Mouse (Mus musculus) brown adipose tissue, adult 24 weeks (tissue): Measurements from ENCODE around the gene Pabpn1. TPM values are rescaled to one million over a fixed set of nuclear protein-coding genes. Genes with fewer than 3 reads are reported as not detected.
"Not testable (repeated sequence)": the region's sequence is repeated elsewhere in the genome, so short reads cannot be mapped to it uniquely, and the experiment has no call there.

ENCODE experiments used
- H3K27ac ChIP-seq: fragments of 200-500 bp; replicated peaks from 2 replicates; pipeline ENCODE4 v1.5.1; 2012; ENCODE audit warnings: low read depth, mild to moderate bottlenecking, low read length
- H3K4me1 ChIP-seq: fragments of 200-500 bp; 2 replicates; pipeline ENCODE4 v1.6.1; 2012; ENCODE audit warnings: low read length, mixed read lengths; ENCODE audit not compliant: control insufficient read depth, insufficient read depth, insufficient read length
- H3K4me3 ChIP-seq: fragments of 200-500 bp; 2 replicates; pipeline ENCODE4 v1.5.1; 2012; ENCODE audit warnings: low read depth, mild to moderate bottlenecking, low read length, moderate library complexity; ENCODE audit not compliant: insufficient read depth
- polyA plus RNA-seq: library from polyadenylated mRNA; stranded (reverse); fragments of >200 nt; gene quantifications from 2 replicates; pipeline ENCODE4 v1.2.4, GENCODE M21; 2012; ENCODE audit not compliant: missing spikeins, insufficient read depth, insufficient read length

Pabpn1 gene
- polyA plus RNA-seq, 1 experiment: 89.7 TPM

- Histone ChIP-seq H3K4me3 (no peak overlapping the region), H3K27ac (no peak overlapping the region)
Measured at GRCm38 (mm10) chr14:54938431-54939219, 46.3 kb downstream of the Pabpn1 start.

GRCm38 (mm10) chr14:54939434-54940175 is 47.3 kb downstream of the Pabpn1 start:
- no peaks in the 10 kb centered on the region for H3K4me1 ChIP-seq
- H3K27ac ChIP-seq: no peak overlapping the region
- H3K4me3 ChIP-seq: no peak overlapping the region

More at GRCm38 (mm10) chr14:54938431-54939219, 46.3 kb downstream of the Pabpn1 start:
- no peaks in the 10 kb centered on the region for H3K4me1 ChIP-seq

DNA sequence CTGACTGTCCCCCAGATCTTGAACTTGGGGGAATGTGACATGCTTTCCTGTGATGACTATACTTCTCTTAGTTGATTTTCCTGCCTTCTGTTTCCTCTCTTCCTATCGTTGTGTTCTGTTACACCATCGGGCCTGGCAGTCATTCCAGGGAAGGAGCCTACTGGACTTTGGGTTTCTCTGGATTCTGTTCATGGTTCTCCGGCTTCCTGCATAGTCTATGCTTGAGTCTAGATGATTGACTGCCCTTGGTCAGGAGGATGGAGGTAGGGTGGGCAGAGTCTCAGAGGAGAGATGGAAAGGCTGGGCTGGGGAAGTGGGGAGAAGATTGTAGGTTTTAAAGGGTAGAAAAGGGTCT is 47.9 kb downstream of the Pabpn1 start:
- H3K4me1 ChIP-seq: no peaks in the 10 kb centered on the region
- no peak overlapping the region for H3K27ac ChIP-seq
- H3K4me3 ChIP-seq: no peak overlapping the region

- Histone ChIP-seq H3K4me3 (no peak overlapping the region), H3K4me1 (no peaks in the 10 kb centered on the region), H3K27ac (no peak overlapping the region)
Measured at GRCm38 (mm10) chr14:54941024-54941978, 49.0 kb downstream of the Pabpn1 start.

DNA sequence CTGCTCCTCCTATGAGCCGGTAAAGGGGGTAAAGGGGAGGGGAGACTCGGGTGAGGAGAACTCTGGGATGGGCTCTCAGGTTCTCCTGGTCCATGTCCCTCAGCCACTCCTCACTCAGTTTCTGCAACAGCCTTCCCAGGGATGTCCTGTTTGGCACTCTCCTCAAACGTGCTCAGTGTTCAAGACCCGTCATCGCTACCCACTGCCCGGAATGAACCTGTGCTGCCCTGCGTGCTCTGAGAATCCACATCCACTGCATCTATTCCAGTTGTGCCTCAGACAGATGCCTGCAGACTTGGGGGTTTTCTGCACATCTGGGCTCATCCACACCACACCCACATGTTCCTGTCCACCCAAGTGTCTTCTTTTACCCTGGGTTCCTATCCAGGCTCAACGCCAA is 50.2 kb downstream of the Pabpn1 start:
- Histone ChIP-seq H3K27ac (no peak overlapping the region), H3K4me1 (no peaks in the 10 kb centered on the region), H3K4me3 (no peak overlapping the region)

DNA sequence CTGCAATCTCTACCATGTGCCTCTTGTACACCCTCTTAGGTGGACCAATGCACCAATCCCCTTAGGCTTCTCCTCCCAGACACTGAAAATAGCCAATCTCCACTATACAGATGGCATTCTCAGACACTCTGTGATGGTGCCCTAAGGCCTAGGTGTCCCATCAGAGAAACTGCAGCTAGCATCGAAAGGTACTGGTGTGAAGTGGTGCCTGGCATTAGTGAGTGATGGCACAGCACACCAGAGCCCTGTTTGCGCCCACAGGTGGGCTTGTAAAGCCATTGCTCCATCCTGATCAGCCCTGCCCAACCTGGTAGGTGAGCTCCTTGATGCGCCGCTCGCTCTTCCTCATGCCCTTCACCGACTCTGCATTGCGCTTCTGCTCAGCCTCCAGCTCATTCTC is 51.7 kb downstream of the Pabpn1 start:
- Histone ChIP-seq H3K27ac (no peak overlapping the region), H3K4me1 (no peaks in the 10 kb centered on the region), H3K4me3 (no peak overlapping the region)

GRCm38 (mm10) chr14:54944939-54945338 is 52.6 kb downstream of the Pabpn1 start:
- Histone ChIP-seq H3K4me1 (no peaks in the 10 kb centered on the region), H3K4me3 (no peak overlapping the region), H3K27ac (no peak overlapping the region)

DNA sequence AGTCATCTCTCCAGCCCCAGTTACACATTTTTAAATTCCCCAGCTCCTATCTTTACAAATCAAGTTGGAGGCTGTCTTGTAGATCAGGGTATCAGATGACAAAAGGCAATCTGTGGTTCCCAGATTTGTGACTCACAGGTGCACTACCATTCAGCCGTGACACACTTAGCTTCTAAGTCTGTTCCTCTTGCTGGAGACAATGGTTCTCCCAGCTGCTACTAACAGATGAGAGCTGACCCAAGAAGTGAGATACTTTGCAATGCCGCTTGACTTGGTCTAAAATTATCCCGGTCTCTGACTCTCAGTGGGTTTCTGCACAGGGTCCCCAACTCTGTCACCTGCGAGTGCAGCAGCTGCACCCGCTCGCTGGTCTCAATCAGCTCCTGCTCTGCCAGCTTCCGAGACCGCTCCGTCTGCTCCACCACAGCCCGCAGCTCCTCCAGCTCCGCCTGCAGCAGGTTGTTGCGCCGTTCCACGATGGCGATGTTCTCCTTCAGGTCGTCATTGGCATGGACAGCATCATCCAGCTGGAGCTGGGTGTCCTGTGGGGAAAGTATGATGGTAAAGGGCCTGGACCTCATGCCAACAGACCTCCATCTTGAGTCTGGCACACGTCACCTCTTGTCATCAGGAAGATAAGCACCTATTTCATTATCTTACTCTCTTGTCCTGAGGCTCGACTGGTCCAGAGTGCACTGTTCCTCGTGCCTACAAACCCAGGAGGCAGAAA is 53.8 kb downstream of the Pabpn1 start:
- no peak overlapping the region for H3K4me3 ChIP-seq
- H3K27ac ChIP-seq: no peak overlapping the region
- H3K4me1 ChIP-seq: no peaks in the 10 kb centered on the region

GRCm38 (mm10) chr14:54947008-54947407 is 54.7 kb downstream of the Pabpn1 start:
- not testable (repeated sequence) for H3K4me3 ChIP-seq, H3K27ac ChIP-seq, H3K4me1 ChIP-seq

Other genes starting within 250 kb of the Pabpn1 start
- 33.3 and 43.1 TPM in 2 replicates for gene 1700123O20Rik, start 206.3 kb upstream of the Pabpn1 start, polyA plus RNA-seq
- gene Acin1, start 205.6 kb upstream of the Pabpn1 start, polyA plus RNA-seq: 47.2 and 50.6 TPM in 2 replicates
- gene Gm29776, start 193.7 kb upstream of the Pabpn1 start, polyA plus RNA-seq: not detected in 2 replicates
- gene Cebpe, start 180.3 kb upstream of the Pabpn1 start, polyA plus RNA-seq: not detected in 2 replicates
- 2.4 and 2.8 TPM in 2 replicates for gene Slc7a8, start 110.6 kb upstream of the Pabpn1 start, polyA plus RNA-seq
- gene Rnf212b, start 78.4 kb upstream of the Pabpn1 start, polyA plus RNA-seq: 1.5 and 2.0 TPM in 2 replicates
- gene Homez, start 21.5 kb upstream of the Pabpn1 start, polyA plus RNA-seq: 3.3 and 4.6 TPM in 2 replicates
- 15.9 and 20.3 TPM in 2 replicates for gene Ppp1r3e, start 14.9 kb upstream of the Pabpn1 start, polyA plus RNA-seq
- gene Bcl2l2, start 9.1 kb upstream of the Pabpn1 start, polyA plus RNA-seq: 26.3 and 28.2 TPM in 2 replicates
- not detected in 2 replicates for gene Gm20521, start 9.1 kb upstream of the Pabpn1 start, polyA plus RNA-seq
- 4.9 and 6.6 TPM in 2 replicates for gene Slc22a17, start 20.6 kb downstream of the Pabpn1 start, polyA plus RNA-seq
- gene Efs, start 33.6 kb downstream of the Pabpn1 start, polyA plus RNA-seq: 2.6 and 3.4 TPM in 2 replicates
- gene Il25, start 40.2 kb downstream of the Pabpn1 start, polyA plus RNA-seq: not detected in 2 replicates
- gene Cmtm5, start 43.8 kb downstream of the Pabpn1 start, polyA plus RNA-seq: 1.8 and 3.3 TPM in 2 replicates
- gene Myh6, start 74.4 kb downstream of the Pabpn1 start, polyA plus RNA-seq: not detected in 2 replicates
- gene Gm17428, start 84.4 kb downstream of the Pabpn1 start, polyA plus RNA-seq: not detected in 2 replicates
- 12.0 and 23.5 TPM in 2 replicates for gene Myh7, start 102.1 kb downstream of the Pabpn1 start, polyA plus RNA-seq
- gene Ngdn, start 123.0 kb downstream of the Pabpn1 start, polyA plus RNA-seq: 22.0 and 27.3 TPM in 2 replicates
- gene Zfhx2, start 199.8 kb downstream of the Pabpn1 start, polyA plus RNA-seq: 2.3 and 2.5 TPM in 2 replicates
- 9.0 and 15.6 TPM in 2 replicates for gene Thtpa, start 202.3 kb downstream of the Pabpn1 start, polyA plus RNA-seq
- gene Ap1g2, start 214.1 kb downstream of the Pabpn1 start, polyA plus RNA-seq: 16.9 and 20.8 TPM in 2 replicates
- not detected in 2 replicates for gene Jph4, start 224.4 kb downstream of the Pabpn1 start, polyA plus RNA-seq